Mouse (Mus musculus) bone marrow macrophage, adult 2 months (primary cell): ENCODE measurements around the gene Tmem233.

Experiments
- CTCF ChIP-seq: IDR thresholded peaks from 2 replicates; pipeline ENCODE4 v1.5.1; 2012; ENCODE audit warnings: low read depth, mild to moderate bottlenecking, low read length, moderate library complexity
- POLR2A ChIP-seq: IDR thresholded peaks from 2 replicates; pipeline ENCODE4 v1.6.1; 2012; ENCODE audit warnings: mild to moderate bottlenecking, low read depth, low read length, borderline replicate concordance

DNA sequence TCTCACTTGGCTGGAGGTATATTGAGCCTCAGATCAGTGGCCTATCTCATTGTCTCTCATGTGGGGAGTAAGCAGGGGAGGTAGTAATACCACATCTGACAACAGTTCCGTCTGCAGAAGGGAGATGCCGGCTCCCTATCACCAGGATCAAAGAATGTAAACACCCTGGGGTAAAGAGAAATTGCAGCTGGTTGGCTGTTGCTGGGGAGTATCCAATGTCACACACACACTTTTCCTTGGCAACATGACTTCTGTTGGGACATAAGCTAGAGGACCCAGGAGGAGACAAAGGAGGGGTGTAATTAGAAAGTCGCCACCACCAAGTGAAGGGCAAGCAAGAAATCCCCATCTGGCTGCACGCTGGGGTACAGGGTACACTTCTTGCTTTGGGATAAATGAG, 33.1 kb upstream of the Tmem233 start:
- TF ChIP-seq POLR2A (no peak), CTCF (no peak)
